Mouse (Mus musculus) WW6 (cell line): Measurements from ENCODE around the gene Insm2.
"Not testable (repeated sequence)": the region's sequence is repeated elsewhere in the genome, so short reads cannot be mapped to it uniquely, and the experiment has no call there.

Source experiments
- DNase-seq: peaks from one replicate; pipeline ENCODE4 v3.0.0-alpha.2; 2013; ENCODE audit warnings: low read depth, low spot score

The Insm2 gene

GRCm38 (mm10) chr12:55598887-55599561, at the start of gene Insm2:
Insm2 (plus strand) TSS chr12:55599427.
- no peak for DNase-seq

- not testable (repeated sequence) for DNase-seq
Measured at GRCm38 (mm10) chr12:55554901-55555300, 44.3 kb upstream of the Insm2 start.

- no peak for DNase-seq
Measured at GRCm38 (mm10) chr12:55557866-55558265, 41.4 kb upstream of the Insm2 start.

- DNase-seq, result no peak
Measured at GRCm38 (mm10) chr12:55559184-55559855, 39.9 kb upstream of the Insm2 start.

GRCm38 (mm10) chr12:55560025-55560690, 39.1 kb upstream of the Insm2 start:
- no peak for DNase-seq

- no peak for DNase-seq
Measured at GRCm38 (mm10) chr12:55563742-55564141, 35.5 kb upstream of the Insm2 start.

- DNase-seq, result no peak
Measured at GRCm38 (mm10) chr12:55564187-55564963, 34.9 kb upstream of the Insm2 start.

- no peak for DNase-seq
Measured at GRCm38 (mm10) chr12:55565206-55565605, 34.0 kb upstream of the Insm2 start, which contains the start of gene Aldoart2. Aldoart2 (plus strand) TSS chr12:55565239.

- DNase-seq, result no peak
Measured at GRCm38 (mm10) chr12:55565867-55566266, 33.4 kb upstream of the Insm2 start.

GRCm38 (mm10) chr12:55566837-55567236, 32.4 kb upstream of the Insm2 start:
- no peak for DNase-seq

- no peak for DNase-seq
Measured at GRCm38 (mm10) chr12:55568466-55568865, 30.8 kb upstream of the Insm2 start.

- no peak for DNase-seq
Measured at GRCm38 (mm10) chr12:55569676-55570075, 29.6 kb upstream of the Insm2 start.

GRCm38 (mm10) chr12:55570646-55571045, 28.6 kb upstream of the Insm2 start:
- DNase-seq, result no peak

GRCm38 (mm10) chr12:55571181-55571580, 28.0 kb upstream of the Insm2 start:
- no peak for DNase-seq

- no peak for DNase-seq
Measured at GRCm38 (mm10) chr12:55571661-55572060, 27.6 kb upstream of the Insm2 start.

- DNase-seq, result no peak
Measured at GRCm38 (mm10) chr12:55573089-55573488, 26.1 kb upstream of the Insm2 start.

GRCm38 (mm10) chr12:55573794-55574193, 25.4 kb upstream of the Insm2 start:
- no peak for DNase-seq

GRCm38 (mm10) chr12:55586936-55587335, 12.3 kb upstream of the Insm2 start:
- not testable (repeated sequence) for DNase-seq

- no peak for DNase-seq
Measured at GRCm38 (mm10) chr12:55598537-55598886, 715 bp upstream of the Insm2 start.

GRCm38 (mm10) chr12:55599639-55600502, 644 bp downstream of the Insm2 start:
- DNase-seq, result peak; percentile 63

GRCm38 (mm10) chr12:55600503-55600994, 1.3 kb downstream of the Insm2 start:
- peak; percentile 11 for DNase-seq
